Mouse (Mus musculus): ENCODE data around the gene Cacna2d1.

DNA sequence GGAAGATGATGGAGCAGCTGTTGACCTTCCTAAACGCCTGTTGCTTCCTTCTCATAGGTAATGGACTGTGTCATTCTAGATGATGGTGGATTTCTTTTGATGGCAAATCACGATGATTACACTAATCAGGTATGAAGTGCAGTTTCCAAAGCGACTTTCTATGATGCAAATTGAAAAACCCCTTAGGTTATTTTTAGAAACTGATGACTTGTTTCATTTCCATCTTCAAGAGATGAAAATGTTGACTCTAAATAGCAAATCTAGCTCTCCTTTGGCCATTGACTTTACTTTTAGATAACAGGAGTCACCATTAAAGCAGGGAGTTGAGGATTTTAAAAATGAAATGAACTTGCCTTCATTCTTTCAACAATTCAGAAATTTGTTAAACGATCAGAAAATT is 423.2 kb downstream of the Cacna2d1 start:
- TF ChIP-seq CTCF (IDR thresholded peaks at IDR 0.05; ENCODE audit: low read depth) (no peak), EP300 (IDR thresholded peaks at IDR 0.05; ENCODE audit: low read depth) (no peak)
